Mouse (Mus musculus): ENCODE data around the gene Nsfl1c.

Nsfl1c gene

GRCm38 (mm10) chr2:151543063-151543895 lies 49.3 kb downstream of the Nsfl1c start:
- in situ Hi-C loops (cut with MboI; ENCODE audit: low sequenced_read_pairs), result no loop called here

DNA sequence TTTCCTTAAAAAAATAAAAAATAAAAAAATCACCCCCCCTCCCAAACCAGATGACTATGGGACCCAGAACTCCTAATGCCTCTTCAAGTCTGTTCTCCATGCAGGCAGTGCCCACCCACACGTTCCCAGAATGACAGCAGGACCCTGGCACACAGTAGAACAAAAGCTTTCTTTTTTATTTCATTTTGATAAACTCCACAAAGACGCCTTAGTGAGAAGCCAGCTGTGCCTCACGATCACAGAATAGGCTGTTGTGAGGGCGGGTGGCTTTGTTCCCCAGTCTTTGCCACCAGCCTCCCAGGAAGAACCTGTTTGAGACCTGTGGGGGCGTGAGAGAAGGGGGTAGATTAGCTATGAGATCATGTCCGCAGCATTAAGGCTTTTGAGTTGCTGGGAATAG lies 50.7 kb downstream of the Nsfl1c start:
- in situ Hi-C loops (cut with MboI; ENCODE audit: low sequenced_read_pairs), result no loop called here

GRCm38 (mm10) chr2:151546571-151546970 lies 52.6 kb downstream of the Nsfl1c start:
- in situ Hi-C loops (cut with MboI; ENCODE audit: low sequenced_read_pairs), result no loop called here

DNA sequence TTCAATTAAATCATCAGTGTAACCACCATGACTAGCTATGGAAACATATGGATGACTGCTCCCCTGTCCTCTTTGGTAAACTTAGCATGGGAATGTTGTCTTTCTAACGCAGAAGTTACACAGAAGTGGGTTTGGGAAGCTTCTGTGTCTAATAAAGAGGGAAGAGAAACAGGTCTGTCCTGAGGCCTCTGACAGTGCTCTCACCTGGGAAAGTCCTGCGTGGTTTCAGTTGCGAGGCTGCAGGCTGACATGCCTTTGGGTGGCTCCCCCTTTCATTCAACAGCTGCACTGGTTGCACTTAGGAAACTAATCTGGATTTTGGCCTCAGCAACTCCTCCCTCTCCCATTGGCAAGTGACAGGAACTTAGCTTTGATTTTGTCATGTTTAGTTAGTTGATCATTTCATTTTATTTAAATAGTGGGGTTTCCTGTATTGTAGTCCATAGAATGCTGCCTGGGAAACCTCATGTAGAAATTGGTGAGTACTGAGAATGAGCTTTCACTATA lies 55.7 kb downstream of the Nsfl1c start:
- in situ Hi-C loops (cut with MboI; ENCODE audit: low sequenced_read_pairs), result no loop called here
